14 mouse cellular contexts compared by ENCODE assay signal in genomic region chr5:139945715-139946364, GRCm38 (mm10). TPM values are rescaled to one million over a fixed set of nuclear protein-coding genes. Genes with fewer than 3 reads are reported as not detected.
DNase-seq lines count a peak whose midpoint lies in the region; ATAC-seq lines count a peak whose summit lies in the region.
"Had no signal": no experiment of that assay in that cellular context is flagged by ENCODE, and none has a peak within 500 bp of the region (broad histone marks: within the 10 kb centered on the region; RNA-seq: fewer than 3 reads in every experiment).

No protein-coding gene starts in this region.

- no peak overlapping the region for H3K9ac ChIP-seq in kidney, embryonic 14.5 days (ENCODE audit: low read depth, low read length)
- H3K9ac ChIP-seq: forebrain, embryonic 13.5 days; liver, embryonic 13.5 days; neural tube, embryonic 15.5 days had no signal

- no peaks in the 10 kb centered on the region for H3K9me3 ChIP-seq in kidney, embryonic 14.5 days (ENCODE audit: control insufficient read depth, low read length)
- H3K9me3 ChIP-seq: forebrain, embryonic 13.5 days; liver, embryonic 13.5 days; neural tube, embryonic 15.5 days had no signal

- no peaks in the 10 kb centered on the region for H3K27me3 ChIP-seq in kidney, embryonic 14.5 days (ENCODE audit: control insufficient read depth, insufficient read depth, low read length)
- H3K27me3 ChIP-seq: forebrain, embryonic 13.5 days; neural tube, embryonic 15.5 days had no signal

- ATAC-seq in kidney, embryonic 14.5 days (ENCODE audit: low FRiP score, low TSS enrichment): no peak
- ATAC-seq: forebrain, embryonic 13.5 days had no signal

- no peaks in the 10 kb centered on the region for H3K36me3 ChIP-seq in kidney, embryonic 14.5 days (ENCODE audit: control insufficient read depth, insufficient read depth, low read length)
- H3K36me3 ChIP-seq: liver, embryonic 13.5 days; neural tube, embryonic 15.5 days had no signal

- H3K4me1 ChIP-seq in kidney, embryonic 14.5 days (ENCODE audit: control insufficient read depth, insufficient read depth, low read length): 0 out of 2 replicates have a peak, but pooled peaks cover 9% of the 10 kb centered on the region
- H3K4me1 ChIP-seq: liver, embryonic 13.5 days had no signal

- DNase-seq in kidney, adult 11 months: peak; percentile 82
- DNase-seq in cerebellum, adult 8-10 months: peak; percentile 25
- peak; percentile 54 to 68 for DNase-seq in cerebellum, postnatal 14 days
- peak; percentile 55 for DNase-seq in kidney, postnatal 14 days
- DNase-seq in spleen, adult 12 weeks (ENCODE audit: low spot score): no peak
- DNase-seq in thymus, postnatal 25 days: no peak
- DNase-seq: heart, postnatal 10 days; liver, embryonic 13.5 days; right cerebral cortex, postnatal 14 days had no signal

- H3K27ac ChIP-seq in kidney, embryonic 14.5 days (ENCODE audit: low read depth, low read length): no peak overlapping the region
- H3K27ac ChIP-seq: left cerebral cortex, adult 2 months; liver, embryonic 13.5 days; macrophage; neural tube, embryonic 15.5 days had no signal

- WGBS in kidney, embryonic 14.5 days: 60% methylated on average over 12 of the region's 12 CpGs

- H3K4me3 ChIP-seq in kidney, embryonic 14.5 days (ENCODE audit: low read length): no peak overlapping the region
- H3K4me3 ChIP-seq: forebrain, embryonic 13.5 days; left cerebral cortex, adult 2 months; liver, embryonic 13.5 days; neural tube, embryonic 15.5 days had no signal

- H3K4me2 ChIP-seq in kidney, embryonic 14.5 days (replicated peaks; ENCODE audit: low read depth, low read length): no peak overlapping the region
- H3K4me2 ChIP-seq: forebrain, embryonic 13.5 days; liver, embryonic 13.5 days; neural tube, embryonic 15.5 days had no signal

RNA-seq across cellular contexts. Expression of gene Elfn1, which starts 38.1 kb away (rescaled TPM):
- 0.14 and 0.50 TPM in 2 replicates for polyA plus RNA-seq in kidney, embryonic 14.5 days (2014; fragmentation: Nextera tagmentation; extraction: Ambion mirVana)
- polyA plus RNA-seq: macrophage had no signal

Comparison
In these comparisons a context has a peak if more than half of its experiments do, and no peak if none do; other contexts are left out.
1. DNase-seq: peak in kidney, adult 11 months (single experiment), cerebellum, adult 8-10 months (single experiment), cerebellum, postnatal 14 days (2 of 2) and kidney, postnatal 14 days (single experiment); none in spleen, adult 12 weeks (single experiment) and thymus, postnatal 25 days (single experiment).